Mouse (Mus musculus): Measurements from ENCODE around the gene Btbd35f21. TPM values are rescaled to one million over a fixed set of nuclear protein-coding genes. Genes with fewer than 3 reads are reported as not detected.
"Not testable (repeated sequence)": the region's sequence is repeated elsewhere in the genome, so short reads cannot be mapped to it uniquely, and the experiment has no call there.

Gene Btbd35f21
- polyA plus RNA-seq (2015; fragmentation: Nextera tagmentation; extraction: Ambion mirVana) = not detected in 2 replicates

GRCm38 (mm10) chrX:32725809-32726208 is at the start of gene Btbd35f21:
Gene Btbd35f21 (plus strand): TSS chrX:32726109.
- not testable (repeated sequence) for H3K9me3 ChIP-seq (ENCODE audit: control insufficient read depth); H3K27ac ChIP-seq (ENCODE audit: low read depth, low read length); H3K4me1 ChIP-seq (replicated peaks; ENCODE audit: control insufficient read depth, insufficient read depth, low read length); H3K4me2 ChIP-seq (replicated peaks; ENCODE audit: low read depth); H3K4me3 ChIP-seq (ENCODE audit: low read depth, low read length); H3K27me3 ChIP-seq (replicated peaks; ENCODE audit: control insufficient read depth, insufficient read depth, low read length); H3K36me3 ChIP-seq (ENCODE audit: control insufficient read depth, insufficient read depth); H3K9ac ChIP-seq (ENCODE audit: low read depth, low read length); ATAC-seq
- WGBS = no CpG with 5 or more reads among the region's 2 CpGs

Other genes starting within 250 kb of the Btbd35f21 start
- gene Btbd35f1, start 166.1 kb upstream of the Btbd35f21 start, polyA plus RNA-seq (2015; fragmentation: Nextera tagmentation; extraction: Ambion mirVana) = not detected in 2 replicates
- gene Gm5926, start 75.4 kb upstream of the Btbd35f21 start, polyA plus RNA-seq (2015; fragmentation: Nextera tagmentation; extraction: Ambion mirVana) = not detected in 2 replicates
- not detected in 2 replicates for gene Btbd35f30, start 168.5 kb downstream of the Btbd35f21 start, polyA plus RNA-seq (2015; fragmentation: Nextera tagmentation; extraction: Ambion mirVana)
- gene Gm21789, start 215.7 kb downstream of the Btbd35f21 start, polyA plus RNA-seq (2015; fragmentation: Nextera tagmentation; extraction: Ambion mirVana) = not detected in 2 replicates
- not detected in 2 replicates for gene Btbd35f5, start 247.8 kb downstream of the Btbd35f21 start, polyA plus RNA-seq (2015; fragmentation: Nextera tagmentation; extraction: Ambion mirVana)